Comparison of ENCODE assay signal across 10 mouse cellular contexts in genomic region chr4:91371819-91372215, GRCm38 (mm10). TPM values are rescaled to one million over a fixed set of nuclear protein-coding genes. Genes with fewer than 3 reads are reported as not detected.
A peak's percentile ranks its signal among the peaks of the same experiment; 100 is the strongest.
DNase-seq lines count a peak whose midpoint lies in the region; ATAC-seq lines count a peak whose summit lies in the region.
"Had no signal": no experiment of that assay in that cellular context is flagged by ENCODE, and none has a peak within 500 bp of the region (broad histone marks: within the 10 kb centered on the region; RNA-seq: fewer than 3 reads in every experiment).

No protein-coding gene starts in this region.

- H3K9me3 ChIP-seq in heart, embryonic 13.5 days, result no peaks in the 10 kb centered on the region
- no peaks in the 10 kb centered on the region for H3K9me3 ChIP-seq in liver, embryonic 13.5 days (replicated peaks)
- no peaks in the 10 kb centered on the region for H3K9me3 ChIP-seq in neural tube, embryonic 12.5 days

- H3K4me2 ChIP-seq in heart, embryonic 13.5 days, result peak overlapping the region; percentile 97
- H3K4me2 ChIP-seq in liver, embryonic 13.5 days, result peak overlapping the region; percentile 67
- peak overlapping the region; percentile 97 for H3K4me2 ChIP-seq in neural tube, embryonic 12.5 days (replicated peaks)

- H3K36me3 ChIP-seq in heart, embryonic 13.5 days, result no peaks in the 10 kb centered on the region
- no peaks in the 10 kb centered on the region for H3K36me3 ChIP-seq in liver, embryonic 13.5 days
- no peaks in the 10 kb centered on the region for H3K36me3 ChIP-seq in neural tube, embryonic 12.5 days

- peak overlapping the region; percentile 63 for H3K4me3 ChIP-seq in heart, embryonic 13.5 days
- peak overlapping the region; percentile 54 for H3K4me3 ChIP-seq in liver, embryonic 13.5 days (replicated peaks)
- H3K4me3 ChIP-seq in neural tube, embryonic 12.5 days, result peak overlapping the region; percentile 81

- peaks cover 67% of the 10 kb centered on the region for H3K27me3 ChIP-seq in heart, embryonic 13.5 days (replicated peaks)
- peaks cover 75% of the 10 kb centered on the region for H3K27me3 ChIP-seq in liver, embryonic 13.5 days
- 0 out of 2 replicates have a peak, but pooled peaks cover 8% of the 10 kb centered on the region for H3K27me3 ChIP-seq in neural tube, embryonic 12.5 days (replicated peaks)

- ATAC-seq in heart, embryonic 13.5 days (ENCODE audit: extremely low read depth, insufficient number of reproducible peaks, low FRiP score, low TSS enrichment), result peak; percentile 21
- peak; percentile 41 for ATAC-seq in liver, embryonic 13.5 days (ENCODE audit: low read depth)
- peak; percentile 62 for ATAC-seq in neural tube, embryonic 12.5 days (ENCODE audit: low FRiP score, low read depth)

- no peak overlapping the region for H3K27ac ChIP-seq in heart, embryonic 13.5 days (replicated peaks)
- no peak overlapping the region for H3K27ac ChIP-seq in liver, embryonic 13.5 days
- H3K27ac ChIP-seq in neural tube, embryonic 12.5 days, result peak overlapping the region; percentile 74

- H3K9ac ChIP-seq in heart, embryonic 13.5 days, result peak overlapping the region; percentile 72
- no peak overlapping the region for H3K9ac ChIP-seq in liver, embryonic 13.5 days
- H3K9ac ChIP-seq in neural tube, embryonic 12.5 days, result peak overlapping the region; percentile 85

- peak; percentile 60 for DNase-seq in gastrocnemius, postnatal 10 days
- DNase-seq in gastrocnemius, adult 18-20 months (ENCODE audit: low spot score), result no peak
- DNase-seq in embryo, embryonic 10.5 days (ENCODE audit: low spot score), result peak; percentile 81
- DNase-seq in kidney, postnatal 4 days, result peak; percentile 66 to 71
- peak; percentile 41 for DNase-seq in liver, embryonic 13.5 days
- DNase-seq in urinary bladder, postnatal 25 days (ENCODE audit: low spot score), result peak; percentile 44

- peaks cover 28% of the 10 kb centered on the region for H3K4me1 ChIP-seq in heart, embryonic 13.5 days
- H3K4me1 ChIP-seq in liver, embryonic 13.5 days (replicated peaks), result peaks cover 21% of the 10 kb centered on the region
- peaks cover 35% of the 10 kb centered on the region for H3K4me1 ChIP-seq in neural tube, embryonic 12.5 days

- under 1% methylated on average over 24 of the region's 44 CpGs for WGBS in heart, embryonic 13.5 days
- 0% methylated on average over 40 of the region's 44 CpGs for WGBS in liver, embryonic 13.5 days (ENCODE audit: insufficient replicate concordance)
- WGBS in neural tube, embryonic 12.5 days, result under 1% methylated on average over 41 of the region's 44 CpGs

RNA-seq across cellular contexts. Expression of gene Elavl2, which starts 28.8 kb away (rescaled TPM):
- total RNA-seq in gastrocnemius, postnatal 10 days (2021), result 1 to 10 TPM; 2.6 to 2.8 TPM
- total RNA-seq in gastrocnemius, adult 18-20 months (2021), result not detected
- polyA plus RNA-seq in heart, embryonic 13.5 days (2015; fragmentation: Nextera tagmentation; extraction: Ambion mirVana), result 1.8 and 1.9 TPM in 2 replicates
- 0.24 and 0.48 TPM in 2 replicates for polyA plus RNA-seq in liver, embryonic 13.5 days (2015; fragmentation: Nextera tagmentation; extraction: Ambion mirVana)
- 118 and 128 TPM in 2 replicates for polyA plus RNA-seq in neural tube, embryonic 12.5 days (2016; fragmentation: Nextera tagmentation; extraction: Ambion mirVana)
- polyA plus RNA-seq: erythroblast, embryonic 14.5 days; spleen, adult 2 months had no signal

Comparison
In these comparisons a context has a peak if more than half of its experiments do, and no peak if none do; other contexts are left out.
1. RNA of gene Elavl2, which starts 28.8 kb away (polyA plus RNA-seq): 118 to 128 TPM in neural tube, embryonic 12.5 days; 1.8 to 1.9 TPM in heart, embryonic 13.5 days and 0.24 to 0.48 TPM in liver, embryonic 13.5 days; every median in the first group is over 10 times any median in the second.
2. Peak in every context shown above with its lines, with median percentiles within 50 percentile points of each other: ATAC-seq, H3K4me2 ChIP-seq and H3K4me3 ChIP-seq.